Mouse (Mus musculus) right cerebral cortex, postnatal 14 days (tissue): ENCODE results near the gene Adcy1.

Experiments used
- DNase-seq: peaks from one replicate; pipeline ENCODE4 v3.0.0; 2022

Gene Adcy1

DNA sequence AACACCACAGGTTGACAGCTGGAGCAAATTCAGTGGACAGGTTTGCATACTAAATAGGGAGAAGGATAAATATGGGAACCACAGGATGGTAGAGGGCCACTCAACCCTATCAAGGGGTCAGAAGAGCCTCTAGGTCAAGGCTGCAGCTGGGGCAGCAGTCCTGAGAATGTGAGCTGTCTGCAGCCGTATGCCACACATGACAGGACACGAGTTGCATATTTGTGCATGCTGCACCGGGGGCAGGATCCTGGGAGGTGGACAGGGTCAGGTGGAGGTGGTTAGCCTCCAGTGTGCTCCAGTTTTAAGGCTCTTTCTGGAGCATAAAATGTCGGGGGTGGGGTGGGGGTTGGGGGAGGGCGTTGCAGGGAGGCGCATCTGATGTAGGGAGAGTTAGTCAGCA, 8.3 kb downstream of the Adcy1 start:
- no peak for DNase-seq

DNA sequence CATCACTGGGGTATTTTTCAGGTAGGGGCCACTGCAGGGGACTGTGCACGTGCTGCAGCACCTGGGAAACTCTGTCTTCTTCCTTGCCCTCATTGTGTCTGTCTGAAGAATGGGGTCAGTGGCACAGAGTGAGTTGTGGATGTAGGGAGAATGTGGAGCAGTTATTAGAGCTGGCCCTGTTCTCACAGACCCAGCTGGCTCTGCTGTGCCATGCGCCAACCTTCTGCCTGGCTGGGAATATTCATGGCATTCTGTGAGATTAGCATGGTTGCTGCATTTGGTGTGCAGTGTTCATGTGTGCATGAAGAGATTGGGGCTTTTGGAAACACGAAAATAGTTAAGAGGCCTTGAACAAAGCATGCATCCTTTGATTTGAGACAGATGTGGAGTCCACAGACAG, 10.3 kb downstream of the Adcy1 start:
- DNase-seq = no peak

DNA sequence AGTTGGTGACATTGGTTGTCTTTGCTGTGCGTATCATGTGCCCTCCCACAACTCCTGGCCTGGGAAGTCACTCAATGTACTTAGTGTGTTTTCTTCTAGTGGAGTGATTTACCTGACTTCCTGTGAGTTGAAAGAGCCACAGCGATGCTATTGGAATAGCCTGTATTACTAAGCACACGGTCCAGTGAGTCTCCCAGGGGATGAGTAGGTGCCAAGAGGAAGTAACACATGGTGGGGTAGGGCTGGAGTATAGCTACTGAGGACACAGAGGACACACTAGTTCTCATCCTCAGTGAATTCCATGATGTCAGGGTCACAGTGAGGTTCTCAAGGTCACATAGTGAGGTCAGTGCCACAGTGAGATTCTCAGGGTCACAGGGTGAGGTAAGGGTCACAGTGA, 13.2 kb downstream of the Adcy1 start:
- no peak for DNase-seq

DNA sequence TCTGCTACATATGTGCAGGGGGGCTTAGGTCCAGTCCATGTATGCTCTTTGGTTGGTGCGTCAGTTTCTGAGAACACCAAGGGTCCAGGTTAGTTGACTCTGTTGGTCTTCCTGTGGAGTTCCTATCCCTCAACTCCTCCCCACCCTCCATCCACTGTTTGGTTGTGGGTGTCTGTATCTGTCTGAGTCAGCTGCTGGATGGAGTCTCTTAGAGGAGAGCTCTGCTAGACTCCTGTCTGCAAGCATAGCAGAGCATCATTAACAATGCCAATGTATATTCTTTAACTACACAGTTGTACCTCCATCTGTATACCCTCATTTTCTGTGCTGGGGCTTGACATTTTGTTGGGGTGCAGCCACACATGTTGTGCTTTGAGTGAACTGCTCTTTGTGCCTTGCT, 18.6 kb downstream of the Adcy1 start:
- DNase-seq = no peak

DNA sequence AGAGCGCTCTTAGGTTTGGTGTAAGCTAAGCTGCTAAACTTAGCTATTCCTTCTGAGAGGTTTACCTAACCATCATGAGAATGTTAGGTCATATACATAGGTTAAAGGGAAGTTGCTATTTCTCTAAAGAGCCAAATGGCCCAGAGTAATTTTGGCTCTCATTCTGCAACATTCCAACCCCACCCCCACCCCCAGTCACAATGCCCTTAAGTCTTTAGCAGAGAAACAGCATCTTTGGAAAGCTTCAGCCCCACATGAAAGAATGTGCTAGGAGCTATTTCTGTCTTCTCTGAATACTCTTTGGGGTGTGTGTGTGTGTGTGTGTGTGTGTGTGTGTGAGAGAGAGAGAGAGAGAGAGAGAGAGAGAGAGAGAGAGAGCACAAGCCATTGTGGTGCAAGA, 20.6 kb downstream of the Adcy1 start:
- DNase-seq = no peak

DNA sequence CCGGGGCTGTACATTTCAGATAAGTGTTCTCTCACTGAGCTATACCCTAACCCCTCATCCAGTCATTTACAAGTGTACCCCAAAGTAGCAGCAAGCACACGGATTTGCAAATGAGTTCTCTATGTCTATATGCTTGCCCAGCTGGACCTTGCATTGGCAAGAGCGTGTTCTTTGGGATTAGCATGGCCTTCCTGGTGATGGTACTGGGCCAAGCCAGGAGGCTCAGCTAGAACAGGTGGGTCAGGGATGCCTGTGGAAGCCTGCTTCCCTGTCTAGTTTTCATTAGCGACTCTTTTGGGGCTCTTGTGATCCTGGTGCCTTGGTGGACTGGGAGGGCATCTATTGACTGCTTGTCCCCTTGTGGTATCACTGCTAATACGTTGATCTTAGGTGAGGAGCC, 21.9 kb downstream of the Adcy1 start:
- DNase-seq = no peak

DNA sequence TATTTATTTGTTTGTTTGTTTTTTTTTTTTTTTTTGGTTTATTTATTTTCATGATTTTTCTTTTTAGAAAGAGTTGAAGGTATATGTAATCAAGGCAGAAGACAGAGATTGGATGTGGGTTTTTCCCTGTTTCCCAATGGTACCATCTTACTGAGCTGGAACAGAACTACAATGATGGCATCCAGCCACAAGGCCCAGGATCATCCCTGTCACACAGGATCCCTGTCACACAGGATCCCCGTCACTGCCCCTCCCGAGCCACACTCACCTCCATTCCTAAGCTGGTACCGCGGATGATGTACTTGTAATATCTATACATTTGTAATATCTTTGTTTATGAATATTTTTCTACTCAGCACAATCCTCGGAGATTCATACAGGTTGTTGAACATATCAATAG, 27.8 kb downstream of the Adcy1 start:
- no peak for DNase-seq

DNA sequence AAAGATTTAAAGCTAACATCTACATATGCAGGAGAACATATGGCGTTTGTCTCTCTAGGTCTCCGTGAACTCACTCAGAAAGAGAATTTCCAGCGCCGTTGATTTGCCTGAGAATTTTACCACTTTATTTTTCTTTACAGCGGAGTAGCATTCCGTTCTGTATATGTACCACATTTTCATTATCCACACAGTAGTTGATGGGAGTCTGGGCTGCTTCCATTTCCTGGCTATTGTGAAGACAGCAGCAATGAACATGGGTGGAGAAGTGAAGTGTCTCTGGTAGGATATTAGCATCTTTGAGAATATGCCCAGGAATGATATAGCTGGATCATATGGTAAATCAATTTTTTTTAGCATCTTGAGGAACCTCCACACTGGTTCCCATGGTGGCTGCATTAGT, 31.6 kb downstream of the Adcy1 start:
- DNase-seq = no peak

DNA sequence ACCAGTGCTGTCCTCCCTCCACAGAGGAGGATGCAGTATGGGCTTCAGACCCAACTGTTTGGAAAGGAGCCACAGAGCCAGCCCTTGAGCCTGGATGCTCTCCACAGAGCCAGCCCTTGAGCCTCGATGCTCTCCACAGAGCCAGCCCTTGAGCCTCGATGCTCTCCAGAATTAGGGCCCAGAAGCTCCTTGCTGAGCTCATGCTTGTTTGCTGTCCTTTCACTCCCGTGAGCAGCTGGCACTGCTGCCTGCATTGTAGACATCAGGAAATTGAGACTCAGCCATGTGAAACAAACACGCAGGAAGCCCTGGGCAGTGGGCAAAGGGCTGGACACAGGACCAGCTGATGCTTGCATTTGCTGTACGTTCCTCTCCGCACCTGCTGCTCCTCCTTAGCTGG, 38.4 kb downstream of the Adcy1 start:
- DNase-seq = no peak

DNA sequence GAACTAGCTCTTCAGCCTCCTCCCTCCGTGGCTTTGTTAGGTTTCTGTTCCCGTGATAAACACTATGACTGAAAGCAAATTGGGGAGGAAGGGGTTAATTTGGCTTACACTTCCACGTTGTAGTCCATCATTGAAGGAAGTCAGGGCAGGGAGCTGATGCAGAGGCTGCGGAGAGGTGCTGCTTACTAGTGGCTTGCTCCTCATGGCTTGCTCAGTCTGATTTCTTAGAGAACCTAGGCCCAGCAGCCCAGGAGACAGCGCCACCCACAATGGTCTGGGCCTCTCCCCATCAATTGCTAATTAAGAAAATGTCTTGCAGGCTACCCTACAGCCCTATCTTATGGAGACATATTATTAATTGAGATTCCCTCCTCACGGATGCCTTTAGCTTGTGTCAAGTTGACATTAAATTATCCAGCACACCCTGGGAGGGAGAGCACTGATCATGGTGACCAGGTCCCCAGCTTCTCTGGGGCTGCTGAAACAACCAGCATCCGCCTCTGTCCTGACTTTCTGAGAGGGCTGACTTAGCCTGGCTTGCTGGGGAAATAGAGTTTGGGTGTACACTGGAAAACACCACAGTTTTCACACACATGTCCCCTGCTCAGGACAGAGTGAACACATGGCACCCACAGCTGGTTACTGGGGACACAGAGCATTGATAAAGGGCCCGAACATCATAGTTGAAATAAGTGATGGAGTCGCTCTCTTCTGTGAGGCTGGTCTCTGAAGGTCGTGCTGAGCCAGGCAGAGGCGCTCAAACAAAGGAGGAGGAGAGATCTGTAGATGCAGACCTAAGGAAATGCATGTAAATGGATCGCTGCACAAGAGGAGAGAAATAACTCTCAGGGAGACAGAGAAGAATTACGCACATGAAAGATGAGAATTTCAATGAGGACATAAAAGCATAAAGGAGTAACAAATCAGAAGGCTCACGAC, 39.2 kb downstream of the Adcy1 start:
- DNase-seq = no peak

DNA sequence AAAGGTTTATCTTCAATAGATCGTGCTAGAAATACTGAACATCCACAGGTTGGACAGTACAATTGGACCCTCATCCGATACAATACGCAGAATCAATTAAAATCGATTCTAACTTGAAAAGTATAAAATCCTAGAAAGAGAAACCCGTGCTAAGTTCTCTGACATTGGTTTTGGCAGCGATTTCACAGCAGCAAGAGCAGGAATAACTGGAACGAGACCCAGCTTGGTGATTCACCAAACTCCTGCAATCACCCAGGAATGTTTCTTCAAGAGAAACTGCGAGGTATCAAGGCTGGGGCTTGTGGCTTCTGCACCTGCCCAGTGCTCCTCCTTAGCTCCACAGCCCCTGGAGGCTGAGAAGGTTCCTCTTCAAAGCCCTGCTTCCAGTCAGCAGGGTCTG, 42.0 kb downstream of the Adcy1 start:
- no peak for DNase-seq

DNA sequence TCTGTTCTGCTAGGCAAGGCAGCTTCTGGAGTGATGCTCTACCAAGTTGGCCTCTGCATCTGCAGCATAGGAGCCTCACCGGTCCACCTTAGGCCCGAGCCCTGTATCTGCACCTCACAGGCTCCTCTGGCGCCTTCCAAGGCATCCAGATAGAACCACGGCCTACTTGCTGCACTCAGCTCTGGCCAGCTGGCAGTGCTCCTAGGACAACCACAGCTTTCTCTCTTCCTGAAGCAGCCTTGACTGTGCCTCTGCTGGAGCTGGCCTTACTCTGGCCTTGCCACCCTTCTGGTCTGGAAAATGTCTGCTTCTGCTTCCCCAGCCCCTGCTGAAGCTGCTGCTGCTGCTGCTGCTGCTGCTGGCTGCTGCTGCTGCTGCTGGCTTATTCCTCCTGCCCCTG, 45.8 kb downstream of the Adcy1 start:
- DNase-seq = no peak

DNA sequence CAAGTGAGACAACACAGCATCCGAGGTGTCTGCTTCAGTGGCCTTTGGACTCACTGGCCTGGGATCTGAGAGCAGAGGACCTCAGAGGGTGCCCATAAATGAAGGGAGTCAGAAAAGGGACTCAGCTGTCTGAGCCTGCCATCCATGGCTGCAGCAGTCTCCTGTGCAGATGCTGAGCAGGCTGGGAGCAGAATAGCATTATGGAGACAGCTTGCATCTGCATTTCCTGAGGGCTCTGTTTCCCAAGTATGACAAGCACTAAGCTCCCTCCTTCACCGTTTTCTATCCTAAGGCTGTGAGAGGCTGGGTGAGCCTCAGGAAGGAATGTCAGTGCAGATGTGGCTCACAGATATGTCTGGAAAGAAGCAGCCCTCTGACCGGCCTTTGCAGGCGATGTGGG, 49.8 kb downstream of the Adcy1 start:
- DNase-seq = no peak

DNA sequence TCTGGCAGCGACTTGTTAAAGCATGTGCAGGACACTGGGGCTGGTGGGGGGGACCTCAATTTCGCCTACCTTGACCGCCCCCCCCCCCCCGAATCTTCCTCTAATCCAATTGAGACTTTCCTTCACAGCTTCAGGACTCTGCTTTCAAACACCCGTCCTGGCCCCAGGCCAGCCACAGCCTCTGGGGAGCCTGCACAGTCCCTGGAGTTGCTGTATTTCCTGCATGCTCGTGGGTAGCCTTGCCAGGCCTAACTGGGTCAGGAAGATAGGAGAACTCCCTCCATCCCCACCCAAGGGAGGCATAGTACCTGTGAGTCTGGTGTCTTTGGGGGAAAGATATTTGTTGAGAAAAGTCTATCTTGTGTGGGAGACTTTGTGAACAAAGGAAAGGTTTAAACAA, 50.4 kb downstream of the Adcy1 start:
- DNase-seq = peak; percentile 40

DNA sequence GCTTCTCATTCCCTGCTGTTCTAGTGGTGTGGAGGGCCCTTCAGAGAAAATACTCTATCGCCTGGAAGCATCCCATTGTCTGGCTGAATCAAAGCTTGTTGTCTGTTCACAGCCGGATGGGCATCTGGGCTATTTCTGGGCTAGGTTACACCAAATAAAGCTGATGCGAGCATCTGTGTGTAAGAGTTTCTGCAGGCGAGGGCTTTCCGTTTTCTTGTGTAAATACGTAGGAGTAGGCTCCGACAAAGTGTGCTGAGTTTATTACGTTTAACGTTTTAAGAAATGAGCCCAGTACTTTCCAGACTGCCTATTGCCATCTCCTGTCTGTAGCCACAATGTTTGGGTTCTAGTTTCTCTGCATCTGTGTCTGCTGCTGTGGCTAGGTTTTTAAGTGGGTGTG, 51.0 kb downstream of the Adcy1 start:
- no peak for DNase-seq

DNA sequence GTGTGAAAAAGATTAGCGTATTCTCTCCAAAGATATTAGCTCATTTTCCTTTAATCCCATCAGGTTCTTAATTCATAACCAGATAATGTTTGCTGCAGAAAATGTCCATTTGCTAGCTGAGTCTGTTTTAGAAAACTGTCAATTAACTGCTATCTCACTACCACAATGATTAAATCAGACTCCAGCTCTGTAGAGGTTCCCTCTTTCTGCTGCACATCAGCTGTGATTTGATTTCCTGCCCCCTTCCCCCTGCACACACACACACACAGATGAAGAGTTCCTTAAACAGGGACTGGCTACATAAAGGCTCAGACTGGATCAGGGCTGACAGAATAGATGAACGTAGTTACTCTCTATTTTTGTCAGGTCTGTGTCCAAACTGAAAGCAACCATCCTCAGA, 53.4 kb downstream of the Adcy1 start:
- DNase-seq = no peak

DNA sequence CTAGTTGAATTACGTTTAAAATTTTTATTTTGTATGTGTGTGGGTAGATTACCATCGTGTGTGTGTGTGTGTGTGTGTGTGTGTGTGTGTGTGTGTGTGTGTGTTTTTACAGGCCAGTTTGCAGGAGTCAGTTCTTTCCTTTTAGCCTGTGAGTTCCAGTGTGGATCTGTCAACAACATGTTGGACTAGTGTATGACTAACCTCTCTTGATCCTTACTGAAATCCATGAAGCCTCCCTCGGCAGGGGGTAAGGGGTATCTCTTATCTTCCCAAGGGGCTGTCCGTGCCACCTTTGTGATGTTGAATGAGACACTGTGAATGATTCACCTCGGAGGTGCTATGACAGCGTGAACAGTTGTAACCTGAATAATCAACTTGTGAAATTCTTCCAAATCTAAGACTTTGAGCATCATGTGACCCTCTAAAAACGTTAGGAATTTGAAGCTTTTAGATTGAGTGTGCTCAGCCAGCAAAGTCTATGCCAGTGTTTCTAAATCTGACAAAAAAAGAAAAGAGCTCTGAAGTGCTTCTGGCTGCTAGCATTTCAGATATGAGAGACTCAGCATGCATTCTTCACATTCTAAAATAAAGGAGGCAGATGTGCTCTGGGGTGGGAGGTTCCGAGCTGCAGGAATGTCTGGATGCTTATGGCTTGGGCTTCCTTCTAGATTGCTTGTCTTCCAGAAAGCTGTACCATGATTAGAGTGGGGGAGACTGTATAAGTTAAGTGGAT, 66.2 kb downstream of the Adcy1 start:
- DNase-seq = no peak

DNA sequence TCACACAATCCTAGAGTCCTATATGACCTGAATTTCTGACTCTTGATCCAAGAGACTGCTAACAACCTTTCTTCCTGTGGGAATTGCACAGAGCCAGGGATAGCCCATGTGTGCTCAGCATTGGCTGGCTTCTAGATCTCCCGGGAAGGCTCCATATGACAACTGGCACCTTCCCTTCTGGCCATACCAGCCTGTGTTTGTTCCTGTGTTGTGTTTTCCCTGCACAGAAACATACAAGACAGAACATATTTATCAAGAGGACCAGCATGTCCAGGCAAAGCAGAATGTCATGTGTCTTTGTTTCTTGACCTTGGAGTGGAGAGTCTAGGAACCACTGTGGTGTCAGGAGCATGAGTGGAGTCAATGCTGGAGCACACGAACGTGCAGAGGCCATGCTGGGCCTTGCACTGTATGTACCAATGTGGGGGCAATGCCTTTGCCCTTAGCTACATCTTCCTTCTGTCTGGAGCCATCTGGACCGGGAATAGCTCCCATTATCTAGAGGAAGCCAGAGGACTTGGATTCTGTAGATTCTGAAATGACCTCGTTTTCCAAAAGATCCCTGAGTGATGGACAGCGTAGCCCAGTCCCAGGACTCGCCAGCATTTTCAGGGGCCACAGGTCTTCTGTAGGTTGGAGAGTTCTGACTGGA, 69.6 kb downstream of the Adcy1 start:
- no peak for DNase-seq

DNA sequence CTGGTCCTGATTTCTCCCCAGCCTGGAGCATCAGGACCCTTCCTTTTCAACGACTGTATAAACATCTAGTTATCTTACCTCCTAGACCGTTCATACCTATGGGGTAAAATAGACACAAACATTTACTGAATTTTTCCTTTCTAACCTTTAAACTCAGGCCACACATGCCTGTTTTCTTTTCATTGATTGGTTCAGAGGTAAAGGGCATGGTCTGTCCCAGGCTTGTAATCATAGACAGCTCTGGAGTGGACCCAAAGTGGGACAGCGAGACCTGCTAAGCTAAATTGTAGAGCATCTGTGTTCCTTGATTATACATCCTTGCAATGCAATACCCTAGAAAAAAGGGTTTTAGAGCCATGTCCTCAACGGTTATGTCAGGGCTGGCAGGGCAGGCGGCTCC, 70.4 kb downstream of the Adcy1 start:
- no peak for DNase-seq

DNA sequence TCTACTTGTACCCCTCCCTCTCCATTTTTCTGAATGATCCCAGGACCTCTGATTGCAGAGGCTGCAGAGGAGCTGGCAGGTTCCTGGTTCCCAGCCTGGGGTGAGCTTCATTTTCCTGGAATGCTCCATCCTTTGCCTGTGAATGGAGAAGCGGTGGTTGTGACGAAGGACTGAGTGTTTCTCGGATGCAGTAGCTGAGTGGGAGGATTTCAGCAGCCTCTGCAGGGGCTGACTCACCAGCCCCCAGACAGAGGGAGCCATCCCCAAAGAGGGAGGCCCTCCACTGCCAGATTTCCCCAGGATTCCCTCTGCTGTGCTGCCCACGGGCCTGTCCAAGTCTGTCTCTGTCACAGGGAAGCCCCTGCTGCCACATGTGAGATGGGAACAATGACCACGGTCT, 71.0 kb downstream of the Adcy1 start:
- DNase-seq = peak; percentile 48

DNA sequence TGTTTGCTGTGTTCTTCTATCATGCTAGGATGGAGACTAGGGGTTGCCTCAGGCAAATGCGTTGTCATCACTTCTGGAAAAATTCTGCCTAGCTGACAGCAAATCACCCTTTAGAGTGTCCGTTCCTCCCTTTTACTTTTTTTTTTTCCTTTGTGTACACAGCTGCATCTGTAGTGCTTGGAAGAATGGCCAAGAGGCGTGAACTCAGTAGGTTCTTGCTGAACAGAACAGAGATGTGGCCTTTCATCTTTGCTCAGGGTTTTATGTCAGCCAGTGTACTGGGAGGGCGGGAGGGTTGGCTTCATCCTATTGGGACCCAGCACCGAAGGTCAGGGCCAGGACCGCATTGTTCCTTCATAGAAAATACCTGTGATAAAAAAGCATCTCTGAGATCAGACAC, 72.0 kb downstream of the Adcy1 start:
- no peak for DNase-seq

DNA sequence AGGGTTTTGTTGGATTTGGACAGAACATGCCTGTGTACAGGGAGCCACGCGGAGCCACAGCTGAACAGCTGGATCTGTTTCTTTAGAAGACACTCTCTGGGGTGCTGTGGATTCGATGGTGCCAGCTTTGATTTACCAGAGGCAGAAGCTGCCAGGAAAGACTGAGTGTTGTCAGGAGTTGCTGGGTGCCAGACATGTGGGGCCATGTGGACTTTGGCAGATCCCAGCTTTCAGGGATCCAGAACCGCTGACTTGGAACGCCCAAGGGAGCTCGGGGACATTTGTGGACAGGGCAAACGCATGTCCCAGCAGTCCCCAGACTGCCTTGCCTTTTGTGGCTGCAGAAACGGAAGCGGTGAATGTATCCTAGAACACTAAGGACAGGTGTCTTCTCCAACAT, 72.5 kb downstream of the Adcy1 start:
- DNase-seq = no peak

DNA sequence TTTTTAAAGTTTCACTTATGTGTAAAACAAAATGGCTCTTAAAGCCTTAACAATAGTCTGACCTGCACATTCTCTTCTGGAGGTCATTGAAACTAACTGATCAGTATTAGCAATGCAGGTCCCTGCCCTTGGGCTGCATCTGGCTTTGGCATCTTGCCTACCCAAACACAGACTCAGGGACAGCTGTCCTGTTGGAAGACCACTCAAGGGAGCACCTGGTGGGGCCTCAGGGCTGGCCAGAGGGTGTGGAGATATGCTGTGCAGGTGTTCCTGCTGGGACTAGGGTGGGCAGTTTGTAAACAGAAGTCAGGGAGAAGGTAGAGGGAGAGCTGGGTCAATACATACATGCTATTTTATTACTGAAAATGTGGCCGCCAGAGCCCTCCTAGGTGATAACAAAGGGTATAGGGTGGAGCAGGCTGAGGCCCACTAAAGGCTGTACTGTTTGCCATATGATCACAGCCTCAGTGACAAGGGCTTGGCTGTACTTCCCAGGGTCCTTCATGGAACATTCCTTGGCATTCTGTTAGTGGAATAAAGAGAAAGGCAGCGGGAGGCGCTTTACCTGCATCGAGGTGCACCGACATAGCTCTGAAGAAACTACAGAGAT, 73.1 kb downstream of the Adcy1 start:
- no peak for DNase-seq

DNA sequence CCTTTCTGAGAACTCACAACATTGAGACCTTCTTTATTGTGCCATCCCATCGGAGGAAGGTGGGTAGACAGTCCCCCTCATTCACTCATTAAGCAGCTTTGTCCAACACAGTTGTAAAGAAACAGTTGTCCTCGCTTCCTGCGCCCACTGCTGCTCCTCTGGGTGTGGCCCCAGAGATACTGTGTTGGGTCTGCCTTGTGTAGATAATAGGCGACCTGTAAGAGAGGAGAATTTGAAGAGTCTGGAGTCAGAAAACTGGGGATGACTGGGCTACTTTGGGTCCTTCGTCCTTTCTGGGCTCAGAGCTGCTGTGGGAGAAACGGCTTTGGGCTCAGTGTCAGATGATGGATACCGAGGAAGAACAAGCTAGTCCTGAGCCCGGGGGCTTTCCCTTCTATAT, 75.1 kb downstream of the Adcy1 start:
- no peak for DNase-seq
